Mouse (Mus musculus) embryonic facial prominence, embryonic 15.5 days (tissue): ENCODE measurements around the gene Csrp2. TPM values are rescaled to one million over a fixed set of nuclear protein-coding genes. Genes with fewer than 3 reads are reported as not detected.

Experiments
- ATAC-seq: fragments of 200-750 bp; cut with Nextera tagmentation; 2 replicates; pipeline ENCODE4 v1.8.0; 2017; ENCODE audit warnings: low read depth, moderate TSS enrichment; ENCODE audit not compliant: insufficient number of reproducible peaks, low FRiP score, low TSS enrichment
- H3K27ac ChIP-seq: fragments of 300-500 bp; sonication (generic); replicated peaks from 2 replicates; pipeline ENCODE4 v1.5.1; 2015; ENCODE audit warnings: mild to moderate bottlenecking, inconsistent platforms
- H3K27me3 ChIP-seq: fragments of 300-500 bp; sonication (generic); 2 replicates; pipeline ENCODE4 v1.6.1; 2015; ENCODE audit warnings: inconsistent platforms
- H3K36me3 ChIP-seq: fragments of 300-500 bp; sonication (generic); 2 replicates; pipeline ENCODE4 v1.6.1; 2015; ENCODE audit warnings: mild to moderate bottlenecking, inconsistent platforms
- H3K4me1 ChIP-seq: fragments of 300-500 bp; sonication (generic); 2 replicates; pipeline ENCODE4 v1.6.1; 2015; ENCODE audit warnings: inconsistent platforms
- H3K4me2 ChIP-seq: fragments of 300-500 bp; sonication (generic); replicated peaks from 2 replicates; pipeline ENCODE4 v1.6.1; 2015; ENCODE audit warnings: mild to moderate bottlenecking, inconsistent platforms
- H3K4me3 ChIP-seq: fragments of 300-500 bp; sonication (generic); replicated peaks from 2 replicates; pipeline ENCODE4 v1.5.1; 2015; ENCODE audit warnings: mild to moderate bottlenecking, inconsistent platforms
- H3K9ac ChIP-seq: fragments of 300-500 bp; sonication (generic); 2 replicates; pipeline ENCODE4 v1.6.1; 2015; ENCODE audit warnings: inconsistent platforms
- H3K9me3 ChIP-seq: fragments of 300-500 bp; sonication (generic); replicated peaks from 2 replicates; pipeline ENCODE4 v1.6.1; 2016; ENCODE audit warnings: inconsistent platforms
- WGBS: fragments of 180-500 bp; shearing (Covaris S2); methylation state at CpG from one replicate; pipeline ENCODE4 v1.1.7; 2015; 5-methylcytosine and 5-hydroxymethylcytosine counted together
- polyA plus RNA-seq: library from polyadenylated mRNA; unstranded; fragments of >200 nt; fragmentation: Nextera tagmentation; extraction: Ambion mirVana; gene quantifications from 2 replicates; pipeline ENCODE4 v1.2.1, GENCODE M21; 2015

Gene Csrp2
- polyA plus RNA-seq, 1 experiment from 2014 or later, result 148 TPM

GRCm38 (mm10) chr10:110916666-110917344, 2.8 kb upstream of the Csrp2 start:
- no peak overlapping the region for H3K27ac ChIP-seq
- H3K9me3 ChIP-seq, result no peaks in the 10 kb centered on the region
- no peaks in the 10 kb centered on the region for H3K36me3 ChIP-seq
- no peak overlapping the region for H3K4me3 ChIP-seq
- ATAC-seq, result no peak
- H3K4me2 ChIP-seq, result no peak overlapping the region
- H3K9ac ChIP-seq, result no peak overlapping the region
- H3K4me1 ChIP-seq, result peaks cover 20% of the 10 kb centered on the region
- WGBS, result 25% methylated on average over 11 of the region's 11 CpGs
- no peaks in the 10 kb centered on the region for H3K27me3 ChIP-seq

GRCm38 (mm10) chr10:110917521-110917920, 2.1 kb upstream of the Csrp2 start:
- Histone ChIP-seq H3K4me3 (no peak overlapping the region), H3K4me1 (peaks cover 27% of the 10 kb centered on the region), H3K4me2 (no peak overlapping the region), H3K9ac (no peak overlapping the region), H3K9me3 (no peaks in the 10 kb centered on the region), H3K27ac (no peak overlapping the region), H3K36me3 (no peaks in the 10 kb centered on the region), H3K27me3 (no peaks in the 10 kb centered on the region)
- WGBS, result 89% methylated on average over 6 of the region's 6 CpGs
- ATAC-seq, result no peak

- no peaks in the 10 kb centered on the region for H3K9me3 ChIP-seq
- WGBS, result 19% methylated on average over 26 of the region's 26 CpGs
- H3K4me3 ChIP-seq, result peak overlapping the region; percentile 68
- H3K27ac ChIP-seq, result peak overlapping the region; percentile 97
- H3K36me3 ChIP-seq, result no peaks in the 10 kb centered on the region
- no peaks in the 10 kb centered on the region for H3K27me3 ChIP-seq
- H3K4me2 ChIP-seq, result peak overlapping the region; percentile 77
- peaks cover 30% of the 10 kb centered on the region for H3K4me1 ChIP-seq
- H3K9ac ChIP-seq, result peak overlapping the region; percentile 57; the same call in 1 of the 2 replicates
- ATAC-seq, result no peak
Measured at GRCm38 (mm10) chr10:110918414-110919391, 886 bp upstream of the Csrp2 start.

- WGBS, result 2% methylated on average over 15 of the region's 15 CpGs
- ATAC-seq, result no peak
- no peaks in the 10 kb centered on the region for H3K9me3 ChIP-seq
Measured at GRCm38 (mm10) chr10:110920368-110920950, 870 bp downstream of the Csrp2 start.

GRCm38 (mm10) chr10:110921890-110922289, 2.3 kb downstream of the Csrp2 start:
- 64% methylated on average over 3 of the region's 3 CpGs for WGBS
- Histone ChIP-seq H3K9ac (no peak overlapping the region), H3K27me3 (no peaks in the 10 kb centered on the region), H3K36me3 (no peaks in the 10 kb centered on the region), H3K4me3 (peak overlapping the region; percentile 68), H3K9me3 (no peaks in the 10 kb centered on the region), H3K27ac (no peak overlapping the region), H3K4me1 (peaks cover 43% of the 10 kb centered on the region), H3K4me2 (peak overlapping the region; percentile 77)
- no peak for ATAC-seq

More at GRCm38 (mm10) chr10:110920368-110920950, 870 bp downstream of the Csrp2 start:
- H3K36me3 ChIP-seq, result no peaks in the 10 kb centered on the region
- no peaks in the 10 kb centered on the region for H3K27me3 ChIP-seq
- H3K4me2 ChIP-seq, result peak overlapping the region; percentile 77
- peaks cover 30% of the 10 kb centered on the region for H3K4me1 ChIP-seq
- peak overlapping the region; percentile 57 for H3K9ac ChIP-seq
- H3K4me3 ChIP-seq, result peak overlapping the region; percentile 68
- peak overlapping the region; percentile 97 for H3K27ac ChIP-seq

GRCm38 (mm10) chr10:110922612-110923011, 3.0 kb downstream of the Csrp2 start:
- H3K27ac ChIP-seq, result no peak overlapping the region
- H3K36me3 ChIP-seq, result no peaks in the 10 kb centered on the region
- H3K9ac ChIP-seq, result no peak overlapping the region
- no peak overlapping the region; the same call in 1 of the 2 replicates for H3K4me2 ChIP-seq
- no peaks in the 10 kb centered on the region for H3K9me3 ChIP-seq
- H3K4me1 ChIP-seq, result peaks cover 50% of the 10 kb centered on the region
- H3K27me3 ChIP-seq, result no peaks in the 10 kb centered on the region
- no peak overlapping the region for H3K4me3 ChIP-seq
- no peak for ATAC-seq
- WGBS, result 67% methylated on average over 9 of the region's 9 CpGs

GRCm38 (mm10) chr10:110927491-110927890, 7.9 kb downstream of the Csrp2 start:
- Histone ChIP-seq H3K27me3 (no peaks in the 10 kb centered on the region), H3K4me2 (peak overlapping the region; percentile 12; the same call in 1 of the 2 replicates), H3K9me3 (no peaks in the 10 kb centered on the region), H3K4me1 (peaks cover 67% of the 10 kb centered on the region), H3K9ac (no peak overlapping the region), H3K27ac (peak overlapping the region; percentile 52), H3K4me3 (no peak overlapping the region), H3K36me3 (no peaks in the 10 kb centered on the region)
- 27% methylated on average over 11 of the region's 11 CpGs for WGBS
- ATAC-seq, result 0 out of 2 replicates have a peak, but pooled peaks have one; percentile 39

- 61% methylated on average over 4 of the region's 4 CpGs for WGBS
- H3K27ac ChIP-seq, result no peak overlapping the region
- no peaks in the 10 kb centered on the region for H3K9me3 ChIP-seq
- no peaks in the 10 kb centered on the region for H3K27me3 ChIP-seq
- no peak overlapping the region for H3K4me3 ChIP-seq
- ATAC-seq, result no peak
- H3K9ac ChIP-seq, result no peak overlapping the region
- no peak overlapping the region for H3K4me2 ChIP-seq
- peaks cover 64% of the 10 kb centered on the region for H3K4me1 ChIP-seq
- H3K36me3 ChIP-seq, result no peaks in the 10 kb centered on the region
Measured at GRCm38 (mm10) chr10:110929756-110930155, 10.2 kb downstream of the Csrp2 start.

GRCm38 (mm10) chr10:110931161-110931912, 11.7 kb downstream of the Csrp2 start:
- peak overlapping the region; percentile 44 for H3K4me2 ChIP-seq
- H3K27me3 ChIP-seq, result no peaks in the 10 kb centered on the region
- no peak overlapping the region for H3K9ac ChIP-seq
- H3K9me3 ChIP-seq, result no peaks in the 10 kb centered on the region
- no peaks in the 10 kb centered on the region for H3K36me3 ChIP-seq
- ATAC-seq, result peak; percentile 20
- H3K4me1 ChIP-seq, result peaks cover 56% of the 10 kb centered on the region
- WGBS, result 30% methylated on average over 13 of the region's 13 CpGs
- peak overlapping the region; percentile 72 for H3K27ac ChIP-seq
- peak overlapping the region; percentile 27 for H3K4me3 ChIP-seq

- H3K27me3 ChIP-seq, result no peaks in the 10 kb centered on the region
- H3K4me1 ChIP-seq, result peaks cover 49% of the 10 kb centered on the region
- peak overlapping the region; percentile 27 for H3K4me3 ChIP-seq
- H3K4me2 ChIP-seq, result peak overlapping the region; percentile 44
- WGBS, result 47% methylated on average over 20 of the region's 20 CpGs
- no peaks in the 10 kb centered on the region for H3K36me3 ChIP-seq
- ATAC-seq, result peak; percentile 69
- peak overlapping the region; percentile 72 for H3K27ac ChIP-seq
- no peaks in the 10 kb centered on the region for H3K9me3 ChIP-seq
- H3K9ac ChIP-seq, result no peak overlapping the region
Measured at GRCm38 (mm10) chr10:110931913-110932560, 12.4 kb downstream of the Csrp2 start.
